Mouse (Mus musculus) ovary, postnatal 14 days (tissue): ENCODE results near the gene Efnb3.

Source experiments
- DNase-seq: peaks from one replicate; pipeline ENCODE4 v3.0.0; 2022; ENCODE audit warnings: low spot score

Efnb3 gene

DNA sequence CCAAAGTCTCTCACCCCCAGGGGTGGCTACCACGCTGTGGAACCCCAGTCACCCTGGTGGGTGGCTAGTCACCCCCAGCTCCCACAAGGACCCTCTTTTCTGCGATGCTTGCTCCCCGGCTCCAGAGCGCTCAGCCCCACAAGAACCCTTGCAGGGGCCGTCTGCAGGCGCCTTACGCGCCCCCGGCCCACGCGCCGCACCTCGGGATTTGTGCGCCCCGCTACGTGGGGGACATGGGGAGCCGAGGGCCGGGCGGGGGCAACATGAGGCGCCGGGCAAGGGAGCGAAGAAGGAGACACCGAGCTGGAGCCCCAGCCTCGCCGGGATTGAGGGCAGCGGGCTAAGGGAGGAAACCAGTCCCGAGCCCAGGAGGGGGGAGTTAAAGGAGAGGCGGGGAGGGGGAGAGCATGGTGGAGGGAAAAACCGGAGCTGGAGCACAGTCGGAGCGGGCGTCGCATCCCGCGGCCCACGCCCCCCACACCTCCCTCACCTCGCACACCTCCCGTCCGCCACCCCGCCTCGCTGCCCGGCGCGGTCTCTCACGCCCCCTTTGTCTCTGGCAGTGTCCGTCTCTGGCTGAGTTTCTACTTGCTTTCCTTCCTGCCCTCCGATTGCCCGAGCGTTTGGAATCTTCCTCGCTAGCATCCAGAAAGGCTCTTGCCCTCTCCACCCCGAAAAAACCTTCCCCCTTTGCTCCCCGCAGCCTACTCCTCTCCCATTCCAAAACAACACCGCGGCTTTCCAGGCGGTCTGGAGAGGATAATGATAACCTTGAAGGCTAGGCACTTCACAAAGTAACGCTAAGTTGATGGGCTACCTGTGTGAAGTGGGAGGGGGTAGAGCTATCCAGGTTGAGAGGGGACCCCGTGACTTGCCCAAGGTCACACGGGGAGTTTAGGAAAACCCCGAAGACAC lies at the start of gene Efnb3:
Gene Efnb3, minus strand, starts transcription at position 355 of the 915 bp plus-strand sequence.
- peak; percentile 36 for DNase-seq

DNA sequence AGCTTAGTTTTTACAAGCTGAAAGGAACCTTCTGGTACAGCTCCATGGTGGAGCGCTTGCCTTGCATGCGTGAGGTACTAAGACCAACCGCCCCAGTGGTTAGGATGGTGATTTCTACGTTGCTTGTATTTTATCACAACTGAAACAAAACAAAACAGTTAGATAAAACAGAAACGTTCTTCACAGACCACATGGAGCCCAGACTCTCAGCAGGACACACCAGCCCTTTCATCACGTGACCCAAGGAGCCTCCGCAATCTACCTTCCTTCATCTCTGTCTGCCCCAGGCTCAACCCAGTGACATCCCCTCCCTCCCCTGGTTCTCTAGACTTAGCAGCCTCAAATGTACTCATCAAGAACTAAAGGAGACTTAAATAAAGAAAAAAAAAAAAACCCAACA lies 49.4 kb upstream of the Efnb3 start:
- no peak for DNase-seq

- no peak for DNase-seq
Observed at GRCm38 (mm10) chr11:69608525-69608924, 48.5 kb upstream of the Efnb3 start.

DNA sequence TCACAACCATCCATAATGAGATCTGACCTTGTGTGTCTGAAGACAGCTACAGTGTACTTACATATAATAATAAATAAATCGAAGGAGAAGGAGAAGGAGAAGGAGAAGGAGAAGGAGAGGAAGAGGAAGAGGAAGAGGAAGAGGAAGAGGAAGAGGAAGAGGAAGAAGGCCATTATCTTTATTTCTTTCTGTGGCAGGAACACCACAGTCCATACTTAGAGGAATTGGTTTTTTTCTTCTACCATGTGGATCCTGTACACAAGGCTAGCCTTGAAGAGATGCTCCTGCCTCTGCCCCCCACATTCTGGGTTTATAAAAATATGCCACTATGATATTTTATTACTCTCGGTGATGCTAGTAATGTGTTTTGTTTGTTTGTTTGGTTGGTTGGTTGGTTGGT lies 46.8 kb upstream of the Efnb3 start:
- no peak for DNase-seq

GRCm38 (mm10) chr11:69606491-69606795 lies 46.4 kb upstream of the Efnb3 start:
- no peak for DNase-seq

GRCm38 (mm10) chr11:69605726-69606490 lies 45.9 kb upstream of the Efnb3 start, which contains the start of gene Atp1b2:
Atp1b2 (minus strand) TSS chr11:69605942.
- DNase-seq = peak; percentile 72

DNA sequence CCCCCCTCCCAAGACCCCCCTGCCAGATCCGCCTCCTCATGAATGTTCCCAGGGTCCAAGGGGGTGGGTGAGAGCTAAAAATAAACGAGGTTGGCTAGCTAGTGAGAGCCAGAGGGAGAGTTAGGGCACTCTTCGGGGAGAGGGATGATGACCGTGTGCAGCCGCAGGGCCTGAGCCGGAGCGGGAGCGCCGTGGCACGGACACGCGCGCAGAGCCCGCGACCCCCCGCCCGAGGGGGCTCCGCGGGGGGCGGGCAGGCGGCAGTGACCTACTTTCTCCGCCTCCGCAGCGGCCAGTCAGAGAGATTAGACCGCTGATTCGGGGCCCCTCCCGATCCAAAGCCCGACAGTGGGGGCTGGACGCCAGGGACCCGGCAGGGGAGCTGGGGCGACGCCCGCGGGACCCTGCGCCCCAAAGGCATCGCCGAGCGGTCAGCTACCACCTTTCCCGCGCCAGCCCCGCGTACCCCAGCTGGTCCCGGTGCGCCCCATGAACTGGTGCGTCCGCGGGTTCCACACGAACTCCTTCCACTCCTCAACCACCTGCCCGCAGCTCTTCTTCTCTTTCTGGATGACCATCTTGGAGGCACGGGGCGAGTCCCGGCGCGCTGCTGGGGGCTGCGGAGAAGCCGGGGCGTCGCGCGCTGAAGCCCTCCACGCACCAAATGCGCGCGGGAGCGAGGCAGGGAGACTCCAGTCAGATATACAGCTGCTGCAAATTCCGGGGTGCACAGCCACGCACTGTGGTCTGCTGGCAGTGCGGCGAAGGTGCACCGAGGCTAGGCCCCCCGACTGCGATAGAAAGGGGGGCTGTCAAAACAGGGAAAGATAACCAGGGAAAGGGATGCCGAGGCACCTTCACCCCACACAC lies 45.0 kb upstream of the Efnb3 start:
- no peak for DNase-seq

DNA sequence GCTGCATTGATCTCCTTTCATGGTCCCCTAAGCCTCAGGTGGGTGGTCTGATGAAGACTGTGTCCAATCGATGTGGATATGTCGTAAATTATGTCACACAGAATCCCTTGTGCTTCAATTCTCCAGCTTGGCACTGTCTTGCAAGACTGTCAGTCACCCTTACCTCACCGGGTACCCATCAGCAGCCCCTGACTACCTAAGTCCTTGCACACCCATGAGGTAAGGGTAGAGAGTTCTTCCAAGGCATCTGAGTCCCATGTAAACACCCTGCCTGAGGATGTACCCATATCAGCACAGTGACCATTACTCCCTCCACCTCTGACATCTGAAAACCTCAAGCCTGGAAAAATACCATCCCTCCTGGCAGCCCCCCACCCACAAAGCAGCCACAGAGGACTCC lies 44.3 kb upstream of the Efnb3 start:
- DNase-seq = no peak

DNA sequence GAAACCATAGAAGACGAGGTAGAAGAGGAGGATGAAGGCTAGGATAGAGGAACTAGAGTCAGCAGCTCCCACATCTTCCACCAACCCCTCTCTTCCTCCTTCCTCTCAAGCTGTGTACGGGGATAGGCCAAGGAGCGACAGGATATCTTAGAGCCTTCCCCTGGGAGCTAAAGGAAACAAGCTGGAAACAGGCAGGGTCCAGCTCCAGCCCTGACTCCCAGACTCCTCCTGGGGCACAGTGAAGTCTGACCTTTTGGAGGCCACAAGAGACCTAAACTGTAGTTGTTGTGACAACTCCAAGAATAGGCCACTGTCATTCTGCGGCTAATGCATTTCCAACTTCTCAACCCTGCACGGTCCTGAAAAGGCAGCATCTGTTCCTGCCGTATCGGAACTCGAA lies 43.5 kb upstream of the Efnb3 start:
- DNase-seq = no peak

- DNase-seq = no peak
Observed at GRCm38 (mm10) chr11:69601768-69602167, 41.8 kb upstream of the Efnb3 start.

DNA sequence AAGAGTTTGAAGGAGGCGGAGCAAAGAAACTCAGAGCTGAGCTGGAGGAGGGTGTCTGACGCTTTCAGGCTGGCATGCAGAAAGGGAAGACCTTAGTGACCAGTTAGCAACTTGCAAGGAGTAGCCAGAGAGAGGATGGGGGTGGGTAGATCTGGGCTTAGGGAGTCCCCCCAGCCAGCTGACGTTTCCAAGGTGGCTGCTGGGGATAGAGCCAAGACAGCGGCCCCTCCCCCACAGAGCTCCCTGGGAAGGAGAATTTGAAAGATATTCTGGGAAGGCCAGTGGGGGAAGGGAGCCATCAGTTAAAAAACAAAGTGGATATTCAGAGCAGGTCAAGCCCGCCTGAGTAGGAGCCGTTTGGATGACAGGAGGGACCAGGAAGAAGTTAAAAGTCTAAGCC lies 40.1 kb upstream of the Efnb3 start:
- DNase-seq = peak; percentile 74

DNA sequence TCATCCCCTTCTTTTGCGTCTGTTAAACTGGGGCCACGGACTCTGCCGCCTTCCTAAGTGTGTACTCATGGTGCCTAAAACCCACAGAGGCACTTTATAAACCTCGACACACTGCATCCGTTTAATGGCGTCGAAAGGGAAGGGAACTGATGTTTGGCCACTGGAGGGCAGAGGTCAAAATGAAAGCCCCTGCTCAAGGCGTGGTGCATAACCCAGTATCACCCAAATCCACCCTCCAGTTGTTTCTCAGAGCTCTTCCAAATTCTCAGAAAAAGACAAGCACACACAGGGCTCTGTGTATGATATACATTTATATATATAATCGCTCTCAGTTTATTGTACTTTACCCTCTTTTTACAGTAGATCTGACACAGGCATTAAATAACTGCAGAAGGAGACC lies 39.4 kb upstream of the Efnb3 start:
- DNase-seq = no peak

GRCm38 (mm10) chr11:69594853-69595252 lies 34.8 kb upstream of the Efnb3 start:
- DNase-seq = no peak

DNA sequence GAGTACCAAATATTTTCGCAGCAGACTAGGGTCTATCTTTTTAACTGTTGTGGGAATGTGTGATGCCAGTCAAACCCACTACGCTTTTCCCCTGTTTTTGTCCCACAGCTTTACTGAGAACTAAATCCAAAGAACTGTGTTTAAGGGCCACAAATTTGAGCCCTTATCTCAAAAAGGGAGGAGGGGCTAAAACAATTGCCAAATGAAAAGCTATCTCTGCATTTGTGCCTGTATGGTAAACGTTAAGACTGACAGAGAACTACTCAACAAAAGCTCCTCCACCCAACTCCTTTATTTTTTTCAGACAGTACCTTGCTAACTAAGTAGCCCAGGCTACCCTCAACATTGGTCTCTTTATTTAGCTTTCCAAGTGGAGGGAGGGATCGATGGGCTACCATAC lies 32.8 kb upstream of the Efnb3 start:
- DNase-seq = no peak

DNA sequence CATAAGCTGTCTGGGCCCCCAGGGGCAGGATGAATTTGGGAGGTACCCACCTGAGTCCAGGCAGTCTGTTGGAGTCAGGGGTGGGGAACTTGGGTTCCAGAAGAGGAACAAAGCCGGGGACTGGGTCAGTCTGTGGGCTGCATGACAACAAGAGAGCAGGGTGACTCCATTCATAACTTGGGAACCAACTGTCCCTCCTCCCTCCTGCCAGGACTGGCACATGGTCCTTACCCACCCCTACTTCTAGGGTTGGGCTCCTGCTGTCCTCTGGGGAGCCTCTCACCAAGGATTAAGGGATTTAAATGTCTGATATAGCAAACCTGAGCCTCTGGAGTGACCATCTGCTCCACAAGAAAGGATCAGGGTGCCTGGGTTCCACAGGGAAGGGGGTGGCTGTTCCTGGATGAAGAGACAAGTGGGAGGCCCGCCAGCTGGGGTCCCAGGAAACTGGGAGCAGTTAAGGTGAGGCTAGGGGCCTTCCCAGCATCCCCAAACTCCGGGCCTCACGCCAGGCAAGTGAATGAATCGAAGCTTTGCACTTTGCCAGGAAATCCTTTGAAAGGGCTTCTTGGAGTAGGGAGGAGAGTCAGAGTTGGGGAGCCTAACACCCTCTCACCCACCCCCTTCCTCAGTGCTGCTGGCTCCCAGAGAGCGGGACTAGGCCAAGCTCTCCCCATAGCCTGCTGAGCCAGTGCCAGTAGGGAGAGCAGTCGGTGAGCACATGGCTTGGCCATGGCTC lies 32.1 kb upstream of the Efnb3 start:
- no peak for DNase-seq

GRCm38 (mm10) chr11:69591424-69591823 lies 31.4 kb upstream of the Efnb3 start:
- no peak for DNase-seq

DNA sequence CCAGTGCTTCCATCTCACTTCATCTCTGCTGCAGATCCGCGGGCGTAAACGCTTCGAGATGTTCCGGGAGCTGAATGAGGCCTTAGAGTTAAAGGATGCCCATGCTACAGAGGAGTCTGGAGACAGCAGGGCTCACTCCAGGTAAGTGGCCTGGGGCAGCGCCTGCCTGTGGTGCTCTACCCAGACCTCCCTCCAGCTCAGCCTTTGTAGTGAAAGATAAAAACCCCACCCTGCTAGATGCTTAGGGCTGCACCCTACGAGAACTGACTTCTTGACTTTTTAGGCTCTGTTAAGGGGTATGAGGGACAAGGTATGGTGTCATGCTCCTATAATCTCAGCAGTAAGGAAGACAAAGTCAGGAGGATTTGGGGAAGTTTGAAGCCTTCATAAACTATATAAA lies 30.6 kb upstream of the Efnb3 start:
- no peak for DNase-seq

- no peak for DNase-seq
Observed at GRCm38 (mm10) chr11:69589207-69589834, 29.3 kb upstream of the Efnb3 start.

DNA sequence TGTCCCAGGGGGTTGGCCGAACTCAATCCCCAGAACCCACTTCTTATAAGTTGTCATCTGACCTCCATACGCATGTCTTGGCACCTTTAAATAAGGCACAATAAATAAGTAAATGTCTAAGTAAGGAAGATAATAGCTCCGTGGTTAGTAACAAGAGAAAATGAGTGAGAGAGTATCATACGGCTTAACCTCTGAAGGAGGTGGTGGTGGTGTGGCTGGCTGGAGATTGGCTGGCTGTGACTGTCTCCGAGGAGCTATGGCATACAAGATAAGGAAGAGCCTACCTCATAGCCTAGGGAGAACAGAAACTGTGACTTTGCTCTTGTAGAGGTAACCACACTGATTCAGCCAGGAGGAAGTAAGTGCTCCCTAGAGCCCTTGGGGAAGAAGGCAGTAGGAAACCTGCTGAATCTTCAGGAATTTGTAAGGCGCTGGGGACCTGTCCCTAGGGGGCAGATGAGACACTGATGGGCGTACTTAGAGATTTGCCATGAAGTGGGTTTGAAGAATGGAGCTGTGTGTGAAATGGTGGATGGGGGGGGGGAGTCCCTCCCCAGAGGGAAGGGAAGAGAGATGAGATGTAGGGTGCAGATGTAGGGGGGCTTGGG lies 25.8 kb upstream of the Efnb3 start:
- DNase-seq = no peak

GRCm38 (mm10) chr11:69584937-69585336 lies 24.9 kb upstream of the Efnb3 start:
- no peak for DNase-seq

DNA sequence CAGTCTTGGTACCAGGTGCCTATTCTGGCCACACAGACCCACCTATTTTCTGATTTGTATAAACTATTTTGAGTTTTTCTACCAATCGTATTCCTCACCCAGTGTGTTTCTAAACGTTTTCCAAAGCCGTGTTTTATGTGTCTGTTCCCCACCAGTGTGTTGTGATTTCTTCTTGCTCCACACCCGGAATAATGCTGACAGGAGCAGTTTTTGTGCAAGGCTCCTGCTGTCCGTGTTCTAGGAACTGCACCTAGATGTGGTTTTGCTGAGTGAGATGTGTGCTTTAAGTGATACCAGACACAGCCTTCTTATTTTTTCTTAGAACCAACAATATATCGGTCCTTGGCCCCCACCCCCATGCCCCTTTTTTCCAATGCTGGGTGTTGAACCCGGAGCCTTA lies 24.0 kb upstream of the Efnb3 start:
- no peak for DNase-seq
